Mouse (Mus musculus): ENCODE measurements at regions not wholly inside any gene's neighbourhood (a gene's known extent, or its start where the extent isn't known, plus 50 kb on each side); places are given as distances from the start of the nearest gene placed in this dataset.
A peak's percentile ranks its signal among the peaks of the same experiment; 100 is the strongest.

- H3K27me3 ChIP-seq (ENCODE audit: insufficient read depth, low read length), result no peaks in the 10 kb centered on the region
- H3K9me3 ChIP-seq (ENCODE audit: low read length), result no peaks in the 10 kb centered on the region
- ATAC-seq, result no peak
- no peak overlapping the region for H3K4me3 ChIP-seq (ENCODE audit: low read depth, low read length)
- H3K4me1 ChIP-seq (ENCODE audit: insufficient read depth), result no peaks in the 10 kb centered on the region; the same call in 1 of the 2 replicates
- 59% methylated on average over 5 of the region's 5 CpGs for WGBS (ENCODE audit: insufficient replicate concordance)
- DNase-seq, result no peak
- H3K36me3 ChIP-seq (replicated peaks; ENCODE audit: insufficient read depth, low read length), result no peaks in the 10 kb centered on the region
- no peak overlapping the region for H3K9ac ChIP-seq (replicated peaks)
- no peak for TF ChIP-seq CTCF (IDR thresholded peaks at IDR 0.05; ENCODE audit: low read depth)
- no peak for TF ChIP-seq EP300 (IDR thresholded peaks at IDR 0.05; ENCODE audit: low read depth)
- H3K4me2 ChIP-seq (ENCODE audit: low read depth, low read length), result no peak overlapping the region
- H3K27ac ChIP-seq (ENCODE audit: low read depth), result no peak overlapping the region
Observed at GRCm38 (mm10) chr3:14965438-14966044, 79.5 kb downstream of the Car2 start.

- H3K4me3 ChIP-seq (ENCODE audit: low read depth, low read length), result no peak overlapping the region
- H3K9me3 ChIP-seq (ENCODE audit: low read length), result no peaks in the 10 kb centered on the region
- no peaks in the 10 kb centered on the region for H3K27me3 ChIP-seq (ENCODE audit: insufficient read depth, low read length)
- H3K9ac ChIP-seq (replicated peaks), result no peak overlapping the region
- 61% methylated on average over 5 of the region's 5 CpGs for WGBS (ENCODE audit: insufficient replicate concordance)
- H3K36me3 ChIP-seq (replicated peaks; ENCODE audit: insufficient read depth, low read length), result no peaks in the 10 kb centered on the region
- TF ChIP-seq EP300 (IDR thresholded peaks at IDR 0.05; ENCODE audit: low read depth) (no peak), CTCF (IDR thresholded peaks at IDR 0.05; ENCODE audit: low read depth) (no peak)
- H3K27ac ChIP-seq (ENCODE audit: low read depth), result 0 out of 2 replicates have a peak overlapping the region, but pooled peaks have one; percentile 22
- H3K4me1 ChIP-seq (ENCODE audit: insufficient read depth), result no peaks in the 10 kb centered on the region; the same call in 1 of the 2 replicates
- H3K4me2 ChIP-seq (ENCODE audit: low read depth, low read length), result no peak overlapping the region
- peak; percentile 80 for ATAC-seq
- peak; percentile 65 for DNase-seq
Observed at GRCm38 (mm10) chr3:14967235-14967634, 81.2 kb downstream of the Car2 start.

- Histone ChIP-seq H3K9me3 (ENCODE audit: low read length) (no peaks in the 10 kb centered on the region), H3K4me1 (ENCODE audit: insufficient read depth) (no peaks in the 10 kb centered on the region; the same call in 1 of the 2 replicates), H3K4me3 (ENCODE audit: low read depth, low read length) (no peak overlapping the region), H3K9ac (replicated peaks) (no peak overlapping the region), H3K27ac (ENCODE audit: low read depth) (no peak overlapping the region), H3K4me2 (ENCODE audit: low read depth, low read length) (no peak overlapping the region), H3K27me3 (ENCODE audit: insufficient read depth, low read length) (no peaks in the 10 kb centered on the region), H3K36me3 (replicated peaks; ENCODE audit: insufficient read depth, low read length) (no peaks in the 10 kb centered on the region)
- WGBS (ENCODE audit: insufficient replicate concordance), result 84% methylated on average over 1 of the region's 1 CpGs
- DNase-seq, result no peak
- TF ChIP-seq EP300 (IDR thresholded peaks at IDR 0.05; ENCODE audit: low read depth) (no peak), CTCF (IDR thresholded peaks at IDR 0.05; ENCODE audit: low read depth) (no peak)
- ATAC-seq, result no peak
Observed at GRCm38 (mm10) chr3:14968345-14968744, 82.3 kb downstream of the Car2 start.

- H3K27ac ChIP-seq (ENCODE audit: low read depth), result no peak overlapping the region
- TF ChIP-seq EP300 (IDR thresholded peaks at IDR 0.05; ENCODE audit: low read depth) (no peak), CTCF (IDR thresholded peaks at IDR 0.05; ENCODE audit: low read depth) (no peak)
- DNase-seq (no peak), ATAC-seq (no peak)
- no peak overlapping the region for H3K4me3 ChIP-seq (ENCODE audit: low read depth, low read length)
- H3K36me3 ChIP-seq (replicated peaks; ENCODE audit: insufficient read depth, low read length), result no peaks in the 10 kb centered on the region
- WGBS (ENCODE audit: insufficient replicate concordance), result 80% methylated on average over 6 of the region's 6 CpGs
- no peaks in the 10 kb centered on the region; the same call in 1 of the 2 replicates for H3K4me1 ChIP-seq (ENCODE audit: insufficient read depth)
- no peak overlapping the region for H3K9ac ChIP-seq (replicated peaks)
- no peak overlapping the region for H3K4me2 ChIP-seq (ENCODE audit: low read depth, low read length)
- no peaks in the 10 kb centered on the region for H3K27me3 ChIP-seq (ENCODE audit: insufficient read depth, low read length)
- no peaks in the 10 kb centered on the region for H3K9me3 ChIP-seq (ENCODE audit: low read length)
Observed at GRCm38 (mm10) chr3:14969698-14970097, 83.6 kb downstream of the Car2 start.

GRCm38 (mm10) chr3:14971647-14972046 is 85.6 kb downstream of the Car2 start:
- DNase-seq (no peak), ATAC-seq (peak; percentile 90)
- WGBS (ENCODE audit: insufficient replicate concordance), result 61% methylated on average over 2 of the region's 2 CpGs
- Histone ChIP-seq H3K36me3 (replicated peaks; ENCODE audit: insufficient read depth, low read length) (no peaks in the 10 kb centered on the region), H3K4me2 (ENCODE audit: low read depth, low read length) (no peak overlapping the region), H3K9me3 (ENCODE audit: low read length) (no peaks in the 10 kb centered on the region), H3K27ac (ENCODE audit: low read depth) (0 out of 2 replicates have a peak overlapping the region, but pooled peaks have one; percentile 7), H3K4me3 (ENCODE audit: low read depth, low read length) (no peak overlapping the region), H3K4me1 (ENCODE audit: insufficient read depth) (no peaks in the 10 kb centered on the region), H3K27me3 (ENCODE audit: insufficient read depth, low read length) (no peaks in the 10 kb centered on the region), H3K9ac (replicated peaks) (no peak overlapping the region)
- TF ChIP-seq CTCF (IDR thresholded peaks at IDR 0.05; ENCODE audit: low read depth) (no peak), EP300 (IDR thresholded peaks at IDR 0.05; ENCODE audit: low read depth) (no peak)

- H3K27ac ChIP-seq (ENCODE audit: low read depth), result no peak overlapping the region
- no peaks in the 10 kb centered on the region for H3K9me3 ChIP-seq (ENCODE audit: low read length)
- no peaks in the 10 kb centered on the region for H3K36me3 ChIP-seq (replicated peaks; ENCODE audit: insufficient read depth, low read length)
- TF ChIP-seq EP300 (IDR thresholded peaks at IDR 0.05; ENCODE audit: low read depth) (no peak), CTCF (IDR thresholded peaks at IDR 0.05; ENCODE audit: low read depth) (no peak)
- H3K27me3 ChIP-seq (ENCODE audit: insufficient read depth, low read length), result no peaks in the 10 kb centered on the region
- H3K4me1 ChIP-seq (ENCODE audit: insufficient read depth), result no peaks in the 10 kb centered on the region
- DNase-seq (no peak), ATAC-seq (no peak)
- WGBS (ENCODE audit: insufficient replicate concordance), result 85% methylated on average over 2 of the region's 2 CpGs
- H3K9ac ChIP-seq (replicated peaks), result no peak overlapping the region
- no peak overlapping the region for H3K4me2 ChIP-seq (ENCODE audit: low read depth, low read length)
- no peak overlapping the region for H3K4me3 ChIP-seq (ENCODE audit: low read depth, low read length)
Observed at GRCm38 (mm10) chr3:14974758-14975157, 88.7 kb downstream of the Car2 start.
